Mouse (Mus musculus) ovary, postnatal 14 days (tissue): ENCODE data around the gene Glod5.

Experiments used
- DNase-seq: peaks from one replicate; pipeline ENCODE4 v3.0.0; 2022; ENCODE audit warnings: low spot score

Glod5 gene

GRCm38 (mm10) chrX:7968226-7968625 is 50.1 kb downstream of the Glod5 start:
- no peak for DNase-seq

GRCm38 (mm10) chrX:7967596-7968201 is 50.6 kb downstream of the Glod5 start:
- no peak for DNase-seq

- no peak for DNase-seq
These were observed 52.1 kb downstream of the Glod5 start for GRCm38 (mm10) chrX:7966161-7966560.

- DNase-seq: no peak
These were observed 54.3 kb downstream of the Glod5 start for GRCm38 (mm10) chrX:7963829-7964626.

GRCm38 (mm10) chrX:7958868-7959267 is 59.4 kb downstream of the Glod5 start:
- DNase-seq: no peak
